Mouse (Mus musculus) megakaryocyte, embryonic 14.5 days (primary cell): Measurements from ENCODE around the gene Upk2.

Experiments
- FLI1 ChIP-seq: IDR thresholded peaks from 2 replicates; pipeline ENCODE4 v1.6.1; 2012; ENCODE audit warnings: low read length, inconsistent platforms, mixed read lengths
- GATA1 ChIP-seq: IDR thresholded peaks from 3 replicates; pipeline ENCODE4 v1.6.1; 2012; ENCODE audit warnings: mixed read lengths, low read length, inconsistent platforms, borderline replicate concordance

- no peak for TF ChIP-seq GATA1
- TF ChIP-seq FLI1: no peak
Observed at GRCm38 (mm10) chr9:44479628-44480428, 25.1 kb upstream of the Upk2 start.
